In the genomic region with DNA sequence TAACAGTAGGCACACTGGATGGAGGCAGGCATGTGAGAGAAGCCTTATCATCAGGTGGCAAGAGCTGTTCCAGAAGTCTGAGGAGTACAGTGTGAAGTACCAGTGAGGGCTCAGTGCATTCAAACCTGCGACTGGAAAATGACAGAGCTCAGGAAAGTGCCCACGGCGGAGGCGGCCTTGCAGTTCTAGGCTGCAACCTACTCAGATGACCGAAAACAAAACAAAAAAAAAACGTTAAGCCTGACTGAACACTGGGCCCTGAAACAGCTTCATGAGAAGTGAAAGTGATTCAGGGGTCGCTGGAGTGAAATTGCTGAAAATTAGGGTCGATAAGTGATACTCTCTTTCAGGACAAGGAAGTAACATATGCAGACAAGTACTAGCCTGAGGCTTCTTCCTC, we compare ENCODE assay signal across 30 mouse cellular contexts. TPM values are rescaled to one million over a fixed set of nuclear protein-coding genes. Genes with fewer than 3 reads are reported as not detected.
DNase-seq lines count a peak whose midpoint lies in the region; ATAC-seq and TF ChIP-seq lines count a peak whose summit lies in the region.
"Had no signal": no experiment of that assay in that cellular context is flagged by ENCODE, and none has a peak within 500 bp of the region (broad histone marks: within the 10 kb centered on the region; RNA-seq: fewer than 3 reads in every experiment).

No protein-coding gene starts in this region.

- no peaks in the 10 kb centered on the region for H3K27me3 ChIP-seq in kidney, postnatal 0 days (ENCODE audit: insufficient read depth, low read length)
- H3K27me3 ChIP-seq: embryonic facial prominence, embryonic 13.5 days; forebrain, embryonic 12.5 days; limb, embryonic 13.5 days; lung, embryonic 15.5 days; neural tube, embryonic 13.5 days had no signal

- no peak overlapping the region for H3K4me3 ChIP-seq in kidney, postnatal 0 days (replicated peaks; ENCODE audit: low read depth, low read length)
- H3K4me3 ChIP-seq in bone marrow, adult 2 months (replicated peaks; ENCODE audit: control insufficient read depth, low read depth, low read length): no peak overlapping the region
- no peak overlapping the region for H3K4me3 ChIP-seq in lung, adult 2 months (replicated peaks; ENCODE audit: extremely low read depth, low read depth, low read length)
- H3K4me3 ChIP-seq: embryonic facial prominence, embryonic 13.5 days; erythroblast, embryonic 14.5 days; forebrain, embryonic 12.5 days; gastrocnemius, adult 2 months; heart, embryonic 12.5 days; layer of hippocampus, adult 2 months; limb, embryonic 13.5 days; lung, embryonic 15.5 days; midbrain, embryonic 10.5 days; myocyte; neural tube, embryonic 13.5 days had no signal

- 41% methylated on average over 8 of the region's 8 CpGs for WGBS in kidney, postnatal 0 days
- 49% methylated on average over 8 of the region's 8 CpGs for WGBS in bone marrow, adult 2 months
- 75% methylated on average over 8 of the region's 8 CpGs for WGBS in lung, adult 2 months

- no peaks in the 10 kb centered on the region for H3K36me3 ChIP-seq in kidney, postnatal 0 days (ENCODE audit: insufficient read depth, low read length)
- H3K36me3 ChIP-seq: embryonic facial prominence, embryonic 13.5 days; forebrain, embryonic 12.5 days; heart, embryonic 12.5 days; limb, embryonic 13.5 days; lung, embryonic 15.5 days; midbrain, embryonic 10.5 days; neural tube, embryonic 13.5 days had no signal

- H3K4me2 ChIP-seq in kidney, postnatal 0 days (ENCODE audit: low read length): no peak overlapping the region
- H3K4me2 ChIP-seq: embryonic facial prominence, embryonic 13.5 days; forebrain, embryonic 12.5 days; heart, embryonic 12.5 days; limb, embryonic 13.5 days; lung, embryonic 15.5 days; neural tube, embryonic 13.5 days had no signal

- TF ChIP-seq CTCF in kidney, postnatal 0 days (IDR thresholded peaks at IDR 0.05; ENCODE audit: low read depth): no peak
- TF ChIP-seq CTCF in bone marrow, adult 2 months (IDR thresholded peaks at IDR 0.05; ENCODE audit: control insufficient read depth, insufficient read depth, low read length): no peak
- no peak for TF ChIP-seq CTCF in lung, adult 2 months (IDR thresholded peaks at IDR 0.05; ENCODE audit: insufficient read depth, low read length)

- no peak for TF ChIP-seq POLR2A in bone marrow, adult 2 months (IDR thresholded peaks at IDR 0.05; ENCODE audit: borderline replicate concordance, control insufficient read depth, low read depth, low read length)
- no peak for TF ChIP-seq POLR2A in lung, adult 2 months (IDR thresholded peaks at IDR 0.05; ENCODE audit: borderline replicate concordance, extremely low read depth, low read depth, low read length)

- no peak for ATAC-seq in kidney, postnatal 0 days (replicated peaks; ENCODE audit: low FRiP score, low read depth)
- 0 out of 2 replicates have a peak, but pooled peaks have one; percentile 3 for ATAC-seq in megakaryocyte progenitor cell, adult 5-6 weeks (replicated peaks; ENCODE audit: poor library complexity)
- ATAC-seq: activated CD4-positive, CD25-positive, alpha-beta regulatory T cell, adult 4 months; hindbrain, postnatal 0 days; intestine, postnatal 0 days; midbrain, embryonic 16.5 days had no signal

- DNase-seq in kidney, postnatal 0 days (ENCODE audit: low spot score): peak; percentile 52
- no peak for DNase-seq in kidney, postnatal 10 days
- DNase-seq in A20 (ENCODE audit: low read depth, low spot score): peak; percentile 91
- no peak for DNase-seq in lung, adult 2 months
- no peak for DNase-seq in gastrocnemius, adult 8-10 months (ENCODE audit: low spot score in 2 of 2)
- DNase-seq: adrenal gland, adult 8-10 months; cerebellum, adult 18-20 months; cerebellum, postnatal 25 days; embryo, embryonic 11 days; gastrocnemius, adult 2 months; heart, adult 18-20 months; heart, postnatal 10 days; kidney, postnatal 14 days had no signal

- H3K9ac ChIP-seq in kidney, postnatal 0 days (ENCODE audit: low read depth, low read length): no peak overlapping the region
- H3K9ac ChIP-seq: embryonic facial prominence, embryonic 13.5 days; forebrain, embryonic 12.5 days; heart, embryonic 12.5 days; limb, embryonic 13.5 days; lung, embryonic 15.5 days; neural tube, embryonic 13.5 days had no signal

- no peaks in the 10 kb centered on the region for H3K9me3 ChIP-seq in kidney, postnatal 0 days (replicated peaks; ENCODE audit: low read length)
- H3K9me3 ChIP-seq: embryonic facial prominence, embryonic 13.5 days; forebrain, embryonic 12.5 days; heart, embryonic 12.5 days; limb, embryonic 13.5 days; lung, embryonic 15.5 days; midbrain, embryonic 10.5 days; neural tube, embryonic 13.5 days had no signal

- H3K27ac ChIP-seq in kidney, postnatal 0 days: no peak overlapping the region
- H3K27ac ChIP-seq in bone marrow, adult 2 months (ENCODE audit: control insufficient read depth, insufficient read depth, low read depth, low read length, poor library complexity): peak overlapping the region; percentile 13; the same call in 1 of the 2 replicates
- H3K27ac ChIP-seq: embryonic facial prominence, embryonic 13.5 days; forebrain, embryonic 12.5 days; gastrocnemius, adult 2 months; hindbrain, postnatal 0 days; layer of hippocampus, adult 2 months; limb, embryonic 13.5 days; lung, embryonic 15.5 days; macrophage; midbrain, embryonic 10.5 days; neural tube, embryonic 13.5 days had no signal

- 0 out of 2 replicates have a peak, but pooled peaks cover 4% of the 10 kb centered on the region for H3K4me1 ChIP-seq in kidney, postnatal 0 days (replicated peaks; ENCODE audit: insufficient read depth, low read length)
- peaks cover 6% of the 10 kb centered on the region; the same call in 1 of the 2 replicates for H3K4me1 ChIP-seq in bone marrow, adult 2 months (ENCODE audit: control insufficient read depth, insufficient read depth, low read length)
- no peaks in the 10 kb centered on the region for H3K4me1 ChIP-seq in lung, adult 2 months (ENCODE audit: control insufficient read depth, insufficient read depth, low read length)

RNA-seq across cellular contexts. Expression of gene Bmp2k, which starts 4.4 kb away (rescaled TPM):
- 11.3 and 11.9 TPM in 2 replicates for polyA plus RNA-seq in kidney, postnatal 0 days (2015; fragmentation: Nextera tagmentation; extraction: Ambion mirVana)
- 11.7 and 12.0 TPM in 2 replicates for polyA plus RNA-seq in bone marrow, adult 2 months (2011; ENCODE audit: insufficient read depth, insufficient read length, low replicate concordance, missing spikeins)
- total RNA-seq in megakaryocyte progenitor cell, adult 5-6 weeks (2015): 39.5 and 43.2 TPM in 2 replicates
- 16.4 and 16.5 TPM in 2 replicates for total RNA-seq in megakaryocyte progenitor cell, adult 5-6 weeks (2017)
- polyA plus RNA-seq in lung, adult 2 months (2012; rRNA removed): 9.1 and 11.6 TPM in 2 replicates
- 10 to 100 TPM; 11.8 to 14.4 (median 13.5) TPM for total RNA-seq in gastrocnemius, adult 8-10 months (2022)

Comparison
In these comparisons a context has a peak if more than half of its experiments do, and no peak if none do; other contexts are left out.
1. DNase-seq: peak in kidney, postnatal 0 days (single experiment) and A20 (single experiment); none in kidney, postnatal 10 days (single experiment), lung, adult 2 months (single experiment) and gastrocnemius, adult 8-10 months (0 of 2).